Mouse (Mus musculus) forebrain, embryonic 16.5 days (tissue): ENCODE data around the gene Pan3. TPM values are rescaled to one million over a fixed set of nuclear protein-coding genes. Genes with fewer than 3 reads are reported as not detected.
A peak's percentile ranks its signal among the peaks of the same experiment; 100 is the strongest.

ENCODE experiments used
- ATAC-seq: fragments of 200-750 bp; cut with Nextera tagmentation; 2 replicates; pipeline ENCODE4 v1.8.0; 2017; ENCODE audit warnings: mild to moderate bottlenecking, moderate library complexity
- H3K27ac ChIP-seq: fragments of 300-500 bp; sonication (generic); 2 replicates; pipeline ENCODE4 v1.5.1; 2014; ENCODE audit warnings: low read length, control low read depth
- H3K27me3 ChIP-seq: fragments of 300-500 bp; sonication (generic); replicated peaks from 2 replicates; pipeline ENCODE4 v1.6.1; 2014; ENCODE audit warnings: low read length; ENCODE audit not compliant: control insufficient read depth, insufficient read depth
- H3K36me3 ChIP-seq: fragments of 300-500 bp; sonication (generic); 2 replicates; pipeline ENCODE4 v1.6.1; 2014; ENCODE audit not compliant: control insufficient read depth, insufficient read depth
- H3K4me1 ChIP-seq: fragments of 300-500 bp; sonication (generic); replicated peaks from 2 replicates; pipeline ENCODE4 v1.6.1; 2014; ENCODE audit warnings: low read length; ENCODE audit not compliant: control insufficient read depth, insufficient read depth
- H3K4me2 ChIP-seq: fragments of 300-500 bp; sonication (generic); 2 replicates; pipeline ENCODE4 v1.6.1; 2014; ENCODE audit warnings: mild to moderate bottlenecking, low read length, control low read depth
- H3K4me3 ChIP-seq: fragments of 300-500 bp; sonication (generic); replicated peaks from 2 replicates; pipeline ENCODE4 v1.5.1; 2014; ENCODE audit warnings: mild to moderate bottlenecking, low read length, control low read depth
- H3K9ac ChIP-seq: fragments of 300-500 bp; sonication (generic); replicated peaks from 2 replicates; pipeline ENCODE4 v1.6.1; 2014; ENCODE audit warnings: low read depth, low read length, control low read depth
- H3K9me3 ChIP-seq: fragments of 300-500 bp; sonication (generic); 2 replicates; pipeline ENCODE4 v1.6.1; 2016; ENCODE audit warnings: low read length; ENCODE audit not compliant: control insufficient read depth
- WGBS: fragments of 180-500 bp; shearing (Covaris S2); extraction: QIAGEN DNeasy Blood & Tissue Kit; methylation state at CpG from one replicate; pipeline ENCODE4 v1.1.7; 2014; 5-methylcytosine and 5-hydroxymethylcytosine counted together
- polyA plus RNA-seq: library from polyadenylated mRNA; unstranded; fragments of >200 nt; fragmentation: Nextera tagmentation; extraction: Ambion mirVana; gene quantifications from 2 replicates; pipeline ENCODE4 v1.2.1, GENCODE M21; 2015

Gene Pan3
- polyA plus RNA-seq, 1 experiment from 2014 or later, result 67.0 TPM

DNA sequence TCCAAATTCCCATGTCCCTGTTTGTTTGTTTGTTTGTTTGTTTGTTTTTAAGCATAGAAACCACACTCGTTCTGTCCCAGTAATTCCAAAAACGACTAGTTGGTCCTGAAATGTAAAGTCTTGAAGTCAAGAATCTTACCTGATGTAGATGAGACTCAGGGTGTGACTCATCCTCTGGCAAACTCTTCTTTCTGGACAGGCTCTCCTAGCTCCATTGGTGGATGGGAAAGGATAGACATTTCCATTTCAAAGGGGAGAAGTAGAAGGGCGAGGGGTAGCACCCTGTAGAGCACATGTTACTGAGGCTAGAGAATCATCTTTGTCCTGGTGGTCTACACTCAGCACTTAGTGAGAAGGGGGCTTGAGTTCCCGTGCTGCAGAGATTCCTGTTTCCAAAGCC, 12.8 kb downstream of the Pan3 start:
- WGBS, result 77% methylated on average over 4 of the region's 4 CpGs
- Histone ChIP-seq H3K27me3 (no peaks in the 10 kb centered on the region), H3K4me3 (no peak overlapping the region), H3K4me2 (no peak overlapping the region), H3K9me3 (no peaks in the 10 kb centered on the region), H3K9ac (no peak overlapping the region), H3K27ac (no peak overlapping the region), H3K36me3 (no peaks in the 10 kb centered on the region), H3K4me1 (peaks cover 9% of the 10 kb centered on the region)
- no peak for ATAC-seq

DNA sequence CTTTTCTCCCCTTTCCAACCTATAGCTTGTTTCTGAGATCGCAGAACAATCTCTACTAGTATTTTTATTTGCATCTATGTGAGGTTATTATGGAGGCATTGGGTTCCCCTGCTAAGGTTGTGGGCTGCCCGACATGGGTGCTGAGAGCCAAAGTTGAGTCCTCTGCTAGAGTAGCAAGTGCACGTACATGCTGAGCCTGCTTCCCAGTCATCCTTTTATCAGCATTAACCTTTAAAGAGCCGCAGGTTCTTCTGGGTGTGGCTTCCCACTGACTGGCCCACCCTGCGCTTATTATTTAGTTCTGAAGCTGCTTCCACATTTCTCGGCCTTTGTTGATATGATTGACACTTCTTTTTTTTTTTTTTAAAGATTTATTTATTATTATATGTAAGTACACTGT, 14.3 kb downstream of the Pan3 start:
- H3K9ac ChIP-seq, result no peak overlapping the region
- peaks cover 17% of the 10 kb centered on the region for H3K4me1 ChIP-seq
- H3K9me3 ChIP-seq, result no peaks in the 10 kb centered on the region
- no peak overlapping the region for H3K27ac ChIP-seq
- no peak overlapping the region for H3K4me2 ChIP-seq
- ATAC-seq, result no peak
- 82% methylated on average over 6 of the region's 6 CpGs for WGBS
- H3K4me3 ChIP-seq, result no peak overlapping the region
- H3K36me3 ChIP-seq, result no peaks in the 10 kb centered on the region
- H3K27me3 ChIP-seq, result no peaks in the 10 kb centered on the region

DNA sequence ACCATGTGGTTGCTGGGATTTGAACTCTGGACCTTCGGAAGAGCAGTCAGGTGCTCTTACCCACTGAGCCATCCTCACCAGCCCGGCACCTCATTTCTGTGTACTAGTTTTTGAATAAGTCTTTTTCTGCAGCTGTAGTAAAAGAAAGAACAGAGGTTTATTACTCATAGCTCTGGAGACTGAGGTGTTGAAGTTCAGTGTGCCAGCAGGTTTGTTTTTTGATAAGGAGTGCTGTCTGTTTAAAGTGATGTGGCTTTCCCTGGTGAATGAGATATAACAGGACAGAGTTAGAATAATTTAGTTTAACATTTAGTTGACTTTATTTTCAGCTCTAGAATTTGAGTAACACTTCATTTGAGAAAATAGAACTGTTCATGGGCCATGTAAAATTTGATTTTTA, 14.8 kb downstream of the Pan3 start:
- Histone ChIP-seq H3K9me3 (no peaks in the 10 kb centered on the region), H3K4me3 (no peak overlapping the region), H3K9ac (no peak overlapping the region), H3K27me3 (no peaks in the 10 kb centered on the region), H3K4me2 (no peak overlapping the region), H3K27ac (no peak overlapping the region), H3K4me1 (peaks cover 19% of the 10 kb centered on the region), H3K36me3 (no peaks in the 10 kb centered on the region)
- no peak for ATAC-seq
- 93% methylated on average over 2 of the region's 2 CpGs for WGBS

DNA sequence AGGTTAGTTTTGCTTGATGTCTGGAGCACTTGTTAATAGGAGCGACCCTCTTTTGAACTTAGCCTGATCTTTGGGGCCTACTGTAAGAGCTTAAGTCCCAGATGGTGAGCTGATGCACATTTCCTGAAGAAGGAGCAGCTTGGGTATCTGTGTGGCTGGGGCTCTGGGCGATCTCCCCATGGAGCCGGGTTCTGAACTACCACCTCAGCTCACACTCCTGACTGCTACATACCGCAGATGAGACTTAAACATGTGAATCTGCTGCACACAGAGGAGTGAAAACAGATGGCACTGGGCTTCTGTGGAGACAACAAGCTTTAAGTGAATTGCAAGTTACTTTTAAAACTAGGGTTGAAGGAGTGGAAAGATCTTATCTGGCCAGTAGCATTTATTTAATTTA, 15.3 kb downstream of the Pan3 start:
- Histone ChIP-seq H3K27ac (no peak overlapping the region), H3K27me3 (no peaks in the 10 kb centered on the region), H3K9ac (no peak overlapping the region), H3K4me1 (peaks cover 19% of the 10 kb centered on the region), H3K4me2 (no peak overlapping the region), H3K9me3 (no peaks in the 10 kb centered on the region), H3K36me3 (no peaks in the 10 kb centered on the region), H3K4me3 (no peak overlapping the region)
- ATAC-seq, result no peak
- WGBS, result 76% methylated on average over 4 of the region's 4 CpGs

DNA sequence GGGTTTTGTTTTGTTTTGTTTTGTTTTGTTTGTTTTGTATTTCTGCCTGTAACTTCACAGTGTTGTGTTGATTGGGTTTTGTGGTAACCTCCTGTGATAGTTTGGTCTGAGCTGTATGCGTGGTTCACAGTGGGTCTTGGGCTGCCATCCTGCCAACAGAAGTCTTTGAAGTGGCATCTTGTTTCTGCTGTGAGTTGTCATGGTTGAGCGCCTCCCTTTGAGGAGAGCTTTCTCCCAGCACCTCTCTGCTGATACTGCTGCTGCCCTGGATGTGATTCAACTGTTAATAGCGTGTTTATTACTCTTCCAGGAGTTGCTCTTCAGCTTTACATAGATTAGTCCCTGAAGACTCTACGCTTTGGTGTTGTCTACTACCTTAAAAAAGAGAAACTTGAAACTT, 18.6 kb downstream of the Pan3 start:
- Histone ChIP-seq H3K4me2 (no peak overlapping the region), H3K4me1 (peaks cover 19% of the 10 kb centered on the region), H3K36me3 (peaks cover 3% of the 10 kb centered on the region; the same call in 1 of the 2 replicates), H3K27me3 (no peaks in the 10 kb centered on the region), H3K9ac (no peak overlapping the region), H3K9me3 (no peaks in the 10 kb centered on the region), H3K27ac (no peak overlapping the region), H3K4me3 (no peak overlapping the region)
- WGBS, result 28% methylated on average over 4 of the region's 4 CpGs
- ATAC-seq, result peak; percentile 65

DNA sequence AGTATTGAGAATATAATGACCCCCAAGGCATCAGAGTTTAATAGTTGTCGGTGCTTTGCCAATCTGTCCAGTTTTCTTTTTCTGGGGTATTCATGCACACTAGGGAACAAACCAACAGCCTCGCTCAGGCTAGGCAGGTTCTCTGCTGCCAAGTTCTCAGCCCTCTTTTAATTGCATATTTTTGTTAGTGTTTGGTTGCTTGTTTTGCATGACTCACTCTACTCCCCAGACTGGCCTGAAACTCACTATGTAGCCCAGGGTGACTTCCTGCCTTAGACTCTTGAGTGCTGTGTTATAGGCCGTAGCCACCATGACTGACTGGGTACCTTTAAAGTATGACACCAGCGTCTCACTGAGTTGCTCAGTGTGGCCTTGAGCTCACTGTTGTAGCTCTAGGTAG, 19.0 kb downstream of the Pan3 start:
- H3K9ac ChIP-seq, result no peak overlapping the region
- H3K9me3 ChIP-seq, result no peaks in the 10 kb centered on the region
- H3K4me1 ChIP-seq, result peaks cover 19% of the 10 kb centered on the region
- H3K27ac ChIP-seq, result peak overlapping the region; percentile 20; the same call in 1 of the 2 replicates
- H3K4me2 ChIP-seq, result no peak overlapping the region
- peaks cover 3% of the 10 kb centered on the region; the same call in 1 of the 2 replicates for H3K36me3 ChIP-seq
- H3K4me3 ChIP-seq, result no peak overlapping the region
- H3K27me3 ChIP-seq, result no peaks in the 10 kb centered on the region
- 36% methylated on average over 4 of the region's 4 CpGs for WGBS
- ATAC-seq, result peak; percentile 84

DNA sequence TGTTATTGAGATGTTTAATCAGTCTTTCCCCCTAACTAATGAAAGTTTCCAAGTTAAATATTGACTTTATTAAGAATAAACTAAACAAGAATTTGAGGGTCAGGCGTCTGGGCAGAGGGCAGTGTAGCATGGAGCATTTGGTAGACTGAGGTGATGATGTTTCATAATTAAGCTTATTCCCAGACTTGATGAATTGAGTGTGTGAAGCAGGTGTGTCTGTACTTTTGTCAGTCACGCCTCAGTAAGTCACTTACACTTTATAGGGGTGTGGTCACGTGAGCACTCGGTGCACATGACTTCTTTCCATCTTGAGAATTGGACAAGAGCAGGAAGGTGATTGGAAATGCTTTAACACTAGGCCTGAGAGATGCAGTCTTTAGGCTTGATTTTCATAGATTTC, 26.5 kb downstream of the Pan3 start:
- Histone ChIP-seq H3K4me3 (no peak overlapping the region), H3K4me1 (peaks cover 4% of the 10 kb centered on the region; the same call in 1 of the 2 replicates), H3K9ac (no peak overlapping the region), H3K27me3 (no peaks in the 10 kb centered on the region), H3K27ac (no peak overlapping the region), H3K4me2 (no peak overlapping the region), H3K9me3 (no peaks in the 10 kb centered on the region), H3K36me3 (peaks cover 7% of the 10 kb centered on the region)
- ATAC-seq, result no peak
- 96% methylated on average over 4 of the region's 4 CpGs for WGBS

DNA sequence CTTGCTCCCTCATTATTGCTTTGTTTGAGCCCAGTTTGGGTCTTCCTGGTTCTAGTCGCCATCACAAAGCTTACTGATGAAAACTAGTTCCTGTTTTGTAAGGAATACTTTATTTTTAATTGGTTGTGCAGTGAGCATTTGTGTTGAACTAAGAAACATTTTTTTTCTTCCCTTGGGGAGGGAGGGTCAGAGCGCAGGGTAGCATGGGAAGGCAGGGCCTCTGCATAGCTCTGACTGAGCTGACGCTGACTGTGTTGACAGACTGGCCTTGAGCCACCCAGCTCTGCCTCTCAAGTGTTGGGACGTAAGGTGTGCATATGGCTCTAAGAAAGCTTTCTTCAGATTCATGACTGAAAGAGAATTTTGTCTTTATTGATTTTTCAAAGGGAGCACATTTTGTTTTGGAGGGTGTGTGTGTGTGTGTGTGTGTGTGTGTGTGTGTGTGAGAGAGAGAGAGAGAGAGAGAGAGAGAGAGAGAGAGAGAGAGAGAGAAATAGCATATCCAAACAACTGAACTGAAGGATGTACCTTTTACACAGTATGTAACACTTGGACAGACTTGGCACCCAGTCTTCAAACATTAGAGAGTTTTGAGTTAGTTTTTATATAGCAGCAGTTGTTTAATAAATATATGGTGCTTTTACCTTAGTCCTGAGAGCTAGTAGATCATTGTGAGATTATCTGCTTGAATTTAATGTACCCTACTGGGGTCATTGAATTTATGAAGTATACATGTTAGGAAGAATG, 30.0 kb downstream of the Pan3 start:
- Histone ChIP-seq H3K27ac (no peak overlapping the region), H3K4me2 (no peak overlapping the region), H3K4me3 (no peak overlapping the region), H3K9me3 (no peaks in the 10 kb centered on the region), H3K9ac (no peak overlapping the region), H3K4me1 (peaks cover 14% of the 10 kb centered on the region; the same call in 1 of the 2 replicates), H3K27me3 (no peaks in the 10 kb centered on the region), H3K36me3 (peaks cover under 1% of the 10 kb centered on the region; the same call in 1 of the 2 replicates)
- ATAC-seq, result no peak
- WGBS, result 33% methylated on average over 4 of the region's 4 CpGs

DNA sequence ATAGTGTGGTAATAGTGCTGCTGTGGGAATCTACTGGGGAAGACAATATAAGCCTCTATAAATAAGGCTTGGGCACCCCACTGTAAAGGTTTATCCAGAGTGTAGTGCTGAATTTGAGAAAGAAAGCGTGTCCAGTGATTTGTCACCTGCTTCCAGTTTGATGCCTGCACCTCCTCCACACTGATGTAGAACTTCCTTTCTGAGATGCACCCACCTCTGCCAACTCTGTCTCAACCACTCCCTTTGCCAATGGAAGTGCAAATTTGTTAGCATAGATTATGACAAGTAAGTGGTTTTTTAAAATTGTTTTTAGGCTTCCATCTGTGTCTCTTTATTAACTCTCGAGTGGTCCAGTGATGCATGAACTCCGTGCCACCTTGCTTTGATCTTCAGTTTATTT, 33.3 kb downstream of the Pan3 start:
- Histone ChIP-seq H3K4me1 (peaks cover 14% of the 10 kb centered on the region; the same call in 1 of the 2 replicates), H3K27ac (peak overlapping the region; percentile 50; the same call in 1 of the 2 replicates), H3K4me2 (no peak overlapping the region), H3K9me3 (no peaks in the 10 kb centered on the region), H3K4me3 (no peak overlapping the region), H3K27me3 (no peaks in the 10 kb centered on the region), H3K9ac (no peak overlapping the region), H3K36me3 (no peaks in the 10 kb centered on the region)
- 66% methylated on average over 3 of the region's 3 CpGs for WGBS
- ATAC-seq, result 0 out of 2 replicates have a peak, but pooled peaks have one; percentile 31
